8 mouse cellular contexts compared by ENCODE assay signal in the genomic region with DNA sequence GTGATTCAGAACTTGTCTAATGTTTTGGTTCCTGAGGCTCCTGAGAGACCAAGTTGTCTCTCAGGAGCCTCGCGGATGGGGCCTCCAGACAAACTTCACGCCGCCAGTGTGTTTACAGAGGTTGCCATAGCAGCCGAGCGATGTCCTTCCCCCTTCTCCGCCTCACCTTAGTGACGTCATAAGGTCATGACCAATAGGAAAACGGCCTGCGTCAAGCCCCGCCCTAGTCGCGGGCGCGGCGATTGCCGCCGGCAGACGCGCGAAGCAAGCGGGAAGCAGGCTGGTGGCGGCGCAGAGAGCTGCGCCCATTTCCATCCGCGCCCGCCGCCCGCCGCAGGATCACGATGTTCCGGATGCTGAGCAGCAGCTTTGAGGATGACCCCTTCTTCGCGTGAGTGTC. TPM values are rescaled to one million over a fixed set of nuclear protein-coding genes. Genes with fewer than 3 reads are reported as not detected.
DNase-seq lines count a peak whose midpoint lies in the region; ATAC-seq lines count a peak whose summit lies in the region.

A gene (plus strand): TSS at position 226 of the 400 bp plus-strand sequence.

- H3K36me3 ChIP-seq in forebrain, embryonic 12.5 days (replicated peaks) = no peaks in the 10 kb centered on the region
- no peaks in the 10 kb centered on the region for H3K36me3 ChIP-seq in heart, embryonic 16.5 days (ENCODE audit: control insufficient read depth, insufficient read depth)
- H3K36me3 ChIP-seq in liver, embryonic 13.5 days = no peaks in the 10 kb centered on the region
- no peaks in the 10 kb centered on the region for H3K36me3 ChIP-seq in stomach, embryonic 15.5 days

- no peaks in the 10 kb centered on the region for H3K9me3 ChIP-seq in forebrain, embryonic 12.5 days
- no peaks in the 10 kb centered on the region for H3K9me3 ChIP-seq in heart, embryonic 16.5 days (replicated peaks; ENCODE audit: control insufficient read depth, low read length)
- H3K9me3 ChIP-seq in liver, embryonic 13.5 days (replicated peaks) = no peaks in the 10 kb centered on the region
- no peaks in the 10 kb centered on the region for H3K9me3 ChIP-seq in stomach, embryonic 15.5 days

- peak; percentile 87 for DNase-seq in c-Kit-positive CD71-positive TER-119-positive erythroid progenitor cells, embryonic 14.5 days (ENCODE audit: low spot score)
- DNase-seq in kidney, postnatal 25 days = peak; percentile 86 to 91
- peak; percentile 77 for DNase-seq in liver, embryonic 13.5 days
- DNase-seq in neural tube, embryonic 10.5 days (ENCODE audit: extremely low spot score, low spot score) = peak; percentile 91

- peaks cover 22% of the 10 kb centered on the region for H3K27me3 ChIP-seq in forebrain, embryonic 12.5 days
- H3K27me3 ChIP-seq in heart, embryonic 16.5 days (ENCODE audit: control insufficient read depth, insufficient read depth, low read length) = no peaks in the 10 kb centered on the region
- H3K27me3 ChIP-seq in liver, embryonic 13.5 days = peaks cover 23% of the 10 kb centered on the region
- H3K27me3 ChIP-seq in stomach, embryonic 15.5 days (replicated peaks) = no peaks in the 10 kb centered on the region

- H3K27ac ChIP-seq in forebrain, embryonic 12.5 days = no peak within 1 kb of the TSS
- H3K27ac ChIP-seq in heart, embryonic 16.5 days (ENCODE audit: low read length) = peak within 1 kb of the TSS; percentile 96
- no peak within 1 kb of the TSS for H3K27ac ChIP-seq in liver, embryonic 13.5 days
- H3K27ac ChIP-seq in stomach, embryonic 15.5 days = no peak within 1 kb of the TSS

- ATAC-seq in CD4-positive, CD25-positive, alpha-beta regulatory T cell, adult 4 months = peak; percentile 95
- ATAC-seq in forebrain, embryonic 12.5 days (ENCODE audit: low FRiP score) = peak; percentile 99
- ATAC-seq in heart, embryonic 16.5 days (replicated peaks; ENCODE audit: extremely low read depth, insufficient read depth, low FRiP score) = peak; percentile 90
- ATAC-seq in liver, embryonic 13.5 days (ENCODE audit: low read depth) = peak; percentile 94
- peak; percentile 94 for ATAC-seq in stomach, embryonic 15.5 days (ENCODE audit: insufficient read depth, low FRiP score, low read depth)

- WGBS in forebrain, embryonic 12.5 days = 0% methylated on average over 35 of the region's 35 CpGs
- WGBS in heart, embryonic 16.5 days = under 1% methylated on average over 35 of the region's 35 CpGs
- WGBS in liver, embryonic 13.5 days (ENCODE audit: insufficient replicate concordance) = under 1% methylated on average over 35 of the region's 35 CpGs
- WGBS in stomach, embryonic 15.5 days = under 1% methylated on average over 35 of the region's 35 CpGs

- H3K9ac ChIP-seq in forebrain, embryonic 12.5 days = peak within 1 kb of the TSS; percentile 59
- H3K9ac ChIP-seq in heart, embryonic 16.5 days (ENCODE audit: low read length) = peak within 1 kb of the TSS; percentile 82
- H3K9ac ChIP-seq in liver, embryonic 13.5 days = peak within 1 kb of the TSS; percentile 43; the same call in 1 of the 2 replicates
- H3K9ac ChIP-seq in stomach, embryonic 15.5 days = peak within 1 kb of the TSS; percentile 34; the same call in 1 of the 2 replicates

- H3K4me3 ChIP-seq in forebrain, embryonic 12.5 days (replicated peaks) = peak within 1 kb of the TSS; percentile 52
- H3K4me3 ChIP-seq in heart, embryonic 16.5 days (ENCODE audit: low read length) = peak within 1 kb of the TSS; percentile 72
- H3K4me3 ChIP-seq in liver, embryonic 13.5 days (replicated peaks) = peak within 1 kb of the TSS; percentile 43
- H3K4me3 ChIP-seq in stomach, embryonic 15.5 days (replicated peaks) = peak within 1 kb of the TSS; percentile 49

- H3K4me2 ChIP-seq in forebrain, embryonic 12.5 days = peak within 1 kb of the TSS; percentile 86
- peak within 1 kb of the TSS; percentile 83 for H3K4me2 ChIP-seq in heart, embryonic 16.5 days (ENCODE audit: low read depth, low read length)
- H3K4me2 ChIP-seq in liver, embryonic 13.5 days = peak within 1 kb of the TSS; percentile 70
- peak within 1 kb of the TSS; percentile 91 for H3K4me2 ChIP-seq in stomach, embryonic 15.5 days

- peaks cover 7% of the 10 kb centered on the region; the same call in 1 of the 2 replicates for H3K4me1 ChIP-seq in forebrain, embryonic 12.5 days
- H3K4me1 ChIP-seq in heart, embryonic 16.5 days (ENCODE audit: control insufficient read depth, insufficient read depth, low read length) = peaks cover 21% of the 10 kb centered on the region
- H3K4me1 ChIP-seq in liver, embryonic 13.5 days (replicated peaks) = peaks cover 9% of the 10 kb centered on the region
- H3K4me1 ChIP-seq in stomach, embryonic 15.5 days = no peaks in the 10 kb centered on the region

RNA-seq across cellular contexts. Expression of the gene that starts here (rescaled TPM):
- 1 to 10 TPM in 1 of 2 experiments, under 1 TPM in 1; 0.79 to 1.5 TPM for polyA plus RNA-seq in CD4-positive, CD25-positive, alpha-beta regulatory T cell, adult 4 months (2017; shearing (Covaris generic))
- polyA plus RNA-seq in forebrain, embryonic 12.5 days (2016; fragmentation: Nextera tagmentation; extraction: Ambion mirVana) = 23.6 and 25.6 TPM in 2 replicates
- polyA plus RNA-seq in heart, embryonic 16.5 days (2015; fragmentation: Nextera tagmentation; extraction: Ambion mirVana) = 329 and 362 TPM in 2 replicates
- polyA plus RNA-seq in liver, embryonic 13.5 days (2015; fragmentation: Nextera tagmentation; extraction: Ambion mirVana) = 1.6 and 2.7 TPM in 2 replicates
- polyA plus RNA-seq in stomach, embryonic 15.5 days (2015; fragmentation: Nextera tagmentation; extraction: Ambion mirVana) = 11.2 and 11.3 TPM in 2 replicates

Comparison
In these comparisons a context has a peak if more than half of its experiments do, and no peak if none do; other contexts are left out.
1. RNA of the gene that starts here (polyA plus RNA-seq): 329 to 362 TPM in heart, embryonic 16.5 days; 23.6 to 25.6 TPM in forebrain, embryonic 12.5 days, 11.2 to 11.3 TPM in stomach, embryonic 15.5 days, 1.6 to 2.7 TPM in liver, embryonic 13.5 days and 0.79 to 1.5 TPM in CD4-positive, CD25-positive, alpha-beta regulatory T cell, adult 4 months; every median in the first group is over 10 times any median in the second.
2. Peak in every context shown above with its lines, with median percentiles within 50 percentile points of each other: ATAC-seq, DNase-seq, H3K4me2 ChIP-seq, H3K4me3 ChIP-seq and H3K9ac ChIP-seq.